Mouse (Mus musculus): ENCODE results near the gene H2-Q4.
"Not testable (repeated sequence)": the region's sequence is repeated elsewhere in the genome, so short reads cannot be mapped to it uniquely, and the experiment has no call there.

- TF ChIP-seq CTCF, EP300 (IDR thresholded peaks at IDR 0.05; ENCODE audit: low read depth): not testable (repeated sequence)
Observed at GRCm38 (mm10) chr17:35347659-35348058, 31.8 kb upstream of the H2-Q4 start.
